Mouse (Mus musculus) right cerebral cortex, postnatal 14 days (tissue): ENCODE measurements around the gene Ube2l3.
A peak's percentile ranks its signal among the peaks of the same experiment; 100 is the strongest.
"Not testable (repeated sequence)": the region's sequence is repeated elsewhere in the genome, so short reads cannot be mapped to it uniquely, and the experiment has no call there.

Experiments used
- DNase-seq: peaks from one replicate; pipeline ENCODE4 v3.0.0; 2022

Ube2l3 gene

DNA sequence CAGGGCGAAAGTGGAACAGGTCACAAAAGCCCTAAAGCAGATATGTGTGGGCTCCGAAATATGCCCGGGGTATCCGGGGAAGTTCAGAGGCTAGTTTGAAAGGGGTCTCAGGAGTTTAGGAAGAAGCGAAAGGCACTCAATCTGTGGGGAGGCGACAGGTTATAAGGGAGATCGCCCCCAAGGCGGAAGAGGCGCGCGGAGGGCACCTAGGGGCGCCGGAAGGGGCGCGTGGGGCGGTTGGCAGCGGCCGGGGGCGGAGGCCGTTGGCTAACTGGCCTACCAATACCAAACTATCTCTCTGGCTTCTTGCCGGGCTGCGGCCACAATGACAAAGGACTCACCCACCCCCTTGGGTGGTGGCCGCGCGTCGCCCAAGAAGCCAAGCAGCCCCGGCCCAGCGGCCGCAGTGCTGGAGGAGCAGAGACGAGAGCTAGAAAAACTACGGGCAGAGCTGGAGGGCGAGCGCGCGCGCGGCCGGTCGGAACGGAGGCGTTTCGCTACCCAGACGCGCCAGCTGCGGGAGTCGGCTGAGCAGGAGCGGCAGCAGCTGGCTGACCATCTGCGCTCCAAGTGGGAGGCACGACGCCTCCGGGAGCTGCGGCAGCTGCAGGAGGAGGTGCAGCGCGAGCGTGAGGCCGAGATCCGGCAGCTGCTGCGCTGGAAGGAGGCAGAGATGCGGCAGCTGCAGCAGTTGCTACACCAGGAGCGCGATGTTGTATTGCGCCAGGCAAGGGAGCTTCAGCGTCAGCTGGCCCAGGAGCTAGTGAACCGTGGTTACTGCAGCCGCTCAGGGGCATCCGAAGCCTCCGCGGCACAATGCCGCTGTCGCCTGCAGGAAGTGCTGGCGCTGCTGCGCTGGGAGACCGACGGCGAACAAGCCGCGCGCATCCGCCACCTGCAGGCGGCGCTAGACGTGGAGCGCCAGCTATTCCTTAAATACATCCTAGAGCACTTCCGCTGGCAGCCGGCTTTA, 6.2 kb upstream of the Ube2l3 start, which contains the start of gene Rimbp3:
Gene Rimbp3 (plus strand): TSS at position 215 of the 973 bp plus-strand sequence.
- DNase-seq, result peak; percentile 87

DNA sequence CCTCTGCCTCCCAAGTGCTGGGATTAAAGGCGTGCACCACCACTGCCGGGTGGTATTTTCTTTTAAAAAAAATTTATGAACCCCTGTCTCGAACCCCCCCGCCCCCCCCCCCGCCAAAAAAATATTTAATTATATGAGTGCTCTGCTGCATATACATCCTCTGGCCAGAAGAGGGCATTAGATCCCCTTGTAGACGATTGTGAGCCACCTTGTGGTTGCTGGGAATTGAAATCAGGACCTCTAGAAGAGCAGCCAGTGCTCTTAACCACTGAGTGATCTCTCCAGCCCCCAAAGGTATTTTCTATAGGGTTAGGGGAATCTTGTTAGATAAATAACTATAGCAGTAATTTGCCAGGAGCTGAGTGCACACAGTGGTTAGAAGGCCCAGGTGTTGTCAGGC, 2.5 kb upstream of the Ube2l3 start:
- no peak for DNase-seq

DNA sequence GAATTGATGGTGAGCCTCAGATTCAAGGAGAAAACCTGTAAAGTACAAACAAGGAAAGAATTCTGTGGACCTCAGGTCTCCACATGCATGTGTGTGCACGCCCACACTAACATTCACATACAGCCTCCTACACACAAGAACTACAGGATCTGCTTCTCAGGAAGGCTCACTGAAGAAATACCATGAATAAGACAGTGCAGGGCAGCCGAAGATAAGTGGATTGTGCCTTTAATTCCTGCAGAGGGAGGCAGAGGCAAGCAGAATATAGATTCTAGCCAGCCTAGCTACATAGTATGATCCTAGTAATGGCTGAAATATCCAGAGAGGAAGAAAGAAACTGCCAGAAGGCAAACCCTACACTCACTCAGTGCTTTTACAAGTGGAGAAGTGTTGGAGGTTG, 472 bp downstream of the Ube2l3 start:
- DNase-seq, result no peak

DNA sequence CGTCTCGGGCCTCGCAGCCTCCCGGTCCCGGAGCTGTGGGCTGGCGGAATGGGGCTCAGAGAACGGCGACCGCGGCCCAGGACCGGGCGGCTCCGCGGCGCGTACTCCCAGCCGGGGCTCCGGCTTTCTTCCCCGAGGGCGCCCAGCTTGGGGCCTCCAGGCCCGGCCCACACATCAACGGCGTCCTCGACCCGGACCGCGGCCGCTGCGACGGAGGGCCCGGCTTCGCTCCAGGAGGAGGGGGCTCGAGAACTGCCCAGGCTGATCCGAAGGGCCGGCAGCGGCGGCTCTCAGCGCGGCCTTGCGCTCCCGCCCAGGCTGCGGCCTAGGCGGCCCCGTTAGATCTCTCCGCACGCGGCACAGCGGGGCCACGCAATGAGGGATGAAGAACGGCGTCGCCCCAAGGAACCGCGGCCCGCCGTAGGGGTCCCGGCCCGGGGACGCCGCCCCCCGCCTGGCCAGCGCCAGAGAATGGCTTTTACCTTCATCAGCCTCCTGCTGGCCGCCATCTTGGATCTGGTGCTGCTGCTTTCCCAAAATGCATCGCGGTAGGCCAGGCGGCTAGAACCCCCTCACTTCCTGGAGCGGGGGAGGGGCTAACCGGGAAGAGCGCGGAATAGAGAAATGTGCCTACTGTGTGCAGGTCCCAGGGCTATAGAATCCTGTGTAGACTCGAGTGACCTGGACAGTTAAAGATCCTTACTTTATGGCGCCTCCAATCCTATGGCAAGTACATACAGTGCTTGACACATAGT, 1.3 kb downstream of the Ube2l3 start:
- peak; percentile 80 for DNase-seq

DNA sequence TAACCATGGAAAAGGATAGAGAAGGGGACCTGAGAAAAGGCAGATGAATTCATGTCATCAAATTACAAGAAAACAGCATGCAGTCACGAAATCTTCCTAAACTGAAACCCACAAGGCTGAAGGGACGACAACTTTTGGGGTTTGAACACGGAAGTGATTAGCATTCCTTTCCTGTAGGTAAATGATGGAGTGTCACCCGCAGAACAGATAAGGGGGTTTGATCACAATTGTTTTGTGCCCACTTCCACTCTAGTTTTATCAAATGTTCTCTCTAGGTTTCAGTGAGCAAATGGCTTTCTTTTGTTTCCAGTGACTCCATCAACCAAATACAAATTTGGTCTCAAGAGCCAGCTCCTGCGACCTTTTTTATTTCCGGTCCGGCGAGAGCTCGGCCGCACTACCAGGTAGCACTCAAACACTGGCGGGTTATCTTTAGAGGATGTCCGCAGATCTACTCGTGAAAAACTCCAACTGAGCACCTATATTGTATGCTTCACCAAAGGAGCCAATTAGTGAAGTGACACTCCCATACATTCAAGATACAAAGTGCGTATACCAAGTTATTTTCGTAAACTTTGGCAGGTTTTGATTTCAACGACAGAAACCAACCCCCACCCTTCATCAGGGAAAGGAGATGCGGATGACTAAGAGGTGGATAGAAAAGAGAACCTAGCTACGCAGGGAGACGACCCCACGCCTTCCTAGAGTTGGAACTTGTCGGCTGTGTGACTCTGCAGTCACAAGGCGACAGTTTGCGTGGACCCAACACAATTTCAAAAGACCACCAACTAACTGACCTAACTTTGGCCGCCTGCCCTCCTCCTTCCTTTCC, 2.1 kb downstream of the Ube2l3 start:
- no peak for DNase-seq

DNA sequence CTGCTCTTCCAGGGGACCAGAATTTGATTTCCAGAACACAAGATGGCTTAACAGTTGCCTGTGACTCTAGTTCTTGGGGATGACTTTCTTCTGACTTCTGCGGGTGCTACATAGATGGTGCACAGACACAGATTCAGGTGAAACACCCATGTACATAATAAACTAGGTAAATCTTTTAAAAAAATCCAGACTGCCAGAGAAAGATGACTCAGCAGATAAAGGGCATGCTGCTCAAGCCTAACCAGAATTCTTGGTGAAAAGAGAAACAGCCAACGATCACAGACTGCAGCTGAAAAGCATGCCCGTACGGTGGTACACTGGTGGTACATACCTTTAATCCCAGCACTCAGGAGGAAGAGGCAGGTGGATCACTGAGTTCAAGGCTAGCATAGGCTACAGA, 8.6 kb downstream of the Ube2l3 start:
- no peak for DNase-seq

DNA sequence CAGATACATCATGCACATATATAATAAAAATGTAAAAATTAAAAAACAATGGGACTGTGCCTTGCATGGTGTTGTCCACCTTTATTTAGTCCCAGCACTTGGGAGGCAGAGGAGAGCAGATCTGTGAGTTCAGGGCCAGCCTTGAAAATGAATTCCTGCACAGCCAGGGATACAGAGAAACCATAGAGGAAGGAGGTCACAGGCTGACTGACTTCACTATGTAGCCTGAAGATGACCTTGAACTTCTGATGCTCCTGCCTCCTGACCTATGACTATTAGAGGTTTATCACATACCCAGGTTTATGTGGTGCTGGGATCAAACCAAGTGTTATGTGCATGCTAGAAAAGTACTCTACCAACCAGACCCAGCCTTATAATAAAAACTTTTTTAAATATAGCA, 17.0 kb downstream of the Ube2l3 start:
- DNase-seq, result no peak

DNA sequence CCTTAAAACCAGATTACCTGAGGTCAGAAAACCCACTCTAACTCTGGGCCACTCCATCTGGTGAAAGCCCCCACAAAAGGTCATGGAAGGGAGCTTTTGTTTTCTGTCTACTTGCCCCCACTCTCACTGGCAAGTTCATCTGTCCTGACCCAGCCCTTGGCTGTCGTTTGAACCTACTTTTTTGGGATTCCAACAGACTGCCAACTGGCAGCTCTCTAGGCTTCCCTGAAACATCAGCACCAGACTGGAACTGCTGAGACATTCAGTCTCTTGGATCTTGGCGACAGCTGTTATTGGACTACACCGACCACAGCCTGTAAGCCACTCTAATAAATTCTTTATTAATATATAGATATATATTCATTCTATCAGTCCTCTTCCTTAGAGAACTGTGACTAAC, 19.4 kb downstream of the Ube2l3 start:
- no peak for DNase-seq

DNA sequence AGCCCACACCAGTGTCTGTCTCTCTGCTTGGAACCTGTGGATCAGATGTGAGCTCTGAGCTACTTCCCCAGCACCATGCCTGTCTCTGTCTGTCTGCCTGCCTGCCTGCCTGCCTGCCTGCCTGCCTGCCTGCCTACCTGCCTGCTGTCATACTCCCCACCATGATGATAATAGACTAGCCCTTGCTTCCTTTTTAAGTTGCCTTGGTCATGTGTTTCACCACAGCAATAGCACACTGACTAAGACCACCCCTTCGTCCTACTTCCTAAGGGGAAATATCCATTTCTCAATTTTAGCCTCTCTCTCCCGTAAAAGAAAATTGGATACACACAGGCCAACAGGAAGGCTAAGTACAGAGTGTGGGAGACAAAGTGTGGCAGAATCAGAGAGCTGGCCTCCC, 20.3 kb downstream of the Ube2l3 start:
- no peak for DNase-seq

DNA sequence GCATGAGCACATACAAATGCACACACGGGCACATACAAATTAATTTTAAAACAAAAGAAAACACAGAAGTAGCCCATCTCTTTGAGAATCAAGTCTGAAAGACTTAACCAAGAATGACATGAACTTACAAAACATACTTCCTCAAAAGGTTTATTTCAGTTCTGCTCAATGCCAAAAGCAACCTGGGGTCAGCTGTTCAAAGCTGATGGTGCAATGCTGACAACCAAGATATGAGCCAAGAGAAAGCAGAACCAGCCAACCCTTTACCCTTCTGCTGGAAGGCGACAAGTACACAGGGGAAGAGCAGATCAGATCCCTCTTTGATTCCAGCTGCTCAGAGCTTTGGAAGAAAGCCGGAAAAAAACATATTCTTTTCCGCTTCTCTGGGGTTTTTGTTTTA, 21.1 kb downstream of the Ube2l3 start:
- no peak for DNase-seq

DNA sequence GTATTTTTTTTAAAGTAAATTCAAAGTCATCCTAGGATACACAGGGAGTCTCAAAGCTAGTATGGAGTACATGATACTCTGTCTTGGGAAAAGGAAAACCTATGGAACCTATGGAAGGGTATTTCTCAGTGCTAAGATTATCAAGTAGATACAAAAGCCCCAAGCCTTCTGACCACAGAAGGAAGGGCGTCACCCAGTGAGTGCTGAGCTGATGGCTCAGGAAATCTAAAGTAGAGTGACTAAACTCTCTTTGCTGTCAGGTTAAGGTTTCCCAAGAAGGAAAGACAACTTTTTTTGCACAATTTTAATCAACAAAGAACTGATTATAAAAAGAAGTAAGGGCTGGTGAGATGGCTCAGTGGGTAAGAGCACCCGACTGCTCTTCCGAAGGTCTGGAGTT, 22.7 kb downstream of the Ube2l3 start:
- DNase-seq, result no peak

DNA sequence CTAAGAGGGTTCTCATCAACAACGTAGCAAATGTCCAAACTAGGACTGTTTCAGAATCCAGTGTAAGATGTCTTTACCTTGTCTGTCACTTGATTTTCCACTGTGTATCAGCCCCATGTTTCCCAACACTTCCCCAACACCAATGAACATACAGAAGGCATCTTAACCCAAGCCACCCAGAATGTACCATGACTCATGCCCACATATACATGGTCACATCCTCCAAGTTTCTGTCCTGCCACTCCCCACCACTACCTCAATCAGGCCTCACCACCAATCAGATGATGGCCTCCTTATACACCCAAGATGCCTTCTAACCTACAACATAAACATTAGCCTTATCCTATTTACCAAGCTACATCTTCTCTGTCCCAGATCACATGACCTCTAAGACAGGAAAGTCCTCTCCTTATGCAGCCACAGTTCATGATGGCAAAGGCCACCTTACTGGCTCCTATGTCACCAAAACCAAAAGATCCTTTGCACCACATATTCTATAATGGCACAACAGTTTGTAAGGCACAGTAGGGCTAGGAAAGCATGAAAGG, 24.8 kb downstream of the Ube2l3 start:
- DNase-seq, result no peak

DNA sequence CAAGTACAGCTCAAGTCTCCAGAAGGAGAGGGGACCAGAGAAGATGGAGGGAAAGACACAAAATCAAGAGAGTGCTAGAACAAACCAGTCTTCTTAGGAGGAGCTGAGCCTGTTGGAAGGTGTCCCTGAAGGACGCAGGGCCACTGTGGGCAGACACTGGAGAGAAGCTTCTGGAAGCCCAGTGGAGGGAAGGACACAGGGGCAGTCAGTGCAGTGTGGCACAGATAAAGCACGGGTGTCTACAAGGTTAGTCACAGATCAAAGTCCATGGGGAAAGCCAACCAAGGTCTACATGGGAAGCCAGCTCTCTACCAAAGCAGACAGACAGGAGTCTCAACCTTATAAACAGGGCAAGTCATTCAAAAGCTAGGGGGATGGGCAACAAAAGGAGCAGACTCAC, 26.7 kb downstream of the Ube2l3 start:
- DNase-seq, result no peak

DNA sequence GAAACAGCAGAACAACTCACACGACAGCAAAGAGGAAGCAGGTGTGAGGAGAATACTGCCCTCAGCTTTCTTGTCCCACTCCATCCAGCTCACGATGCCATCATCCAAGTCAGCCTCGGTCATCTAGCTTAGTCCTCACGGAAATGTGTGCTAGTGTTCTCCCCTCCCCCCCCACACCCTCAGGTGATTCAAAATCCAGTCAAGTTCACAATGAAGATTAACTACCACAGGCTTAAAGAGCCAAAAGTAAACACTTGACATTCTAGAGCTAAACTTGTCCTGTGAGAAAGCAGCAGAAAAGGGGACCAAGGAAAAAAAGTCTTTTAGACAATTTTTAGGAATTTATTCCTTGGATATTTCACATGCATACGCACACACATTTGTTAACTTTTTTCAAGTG, 34.4 kb downstream of the Ube2l3 start:
- no peak for DNase-seq

DNA sequence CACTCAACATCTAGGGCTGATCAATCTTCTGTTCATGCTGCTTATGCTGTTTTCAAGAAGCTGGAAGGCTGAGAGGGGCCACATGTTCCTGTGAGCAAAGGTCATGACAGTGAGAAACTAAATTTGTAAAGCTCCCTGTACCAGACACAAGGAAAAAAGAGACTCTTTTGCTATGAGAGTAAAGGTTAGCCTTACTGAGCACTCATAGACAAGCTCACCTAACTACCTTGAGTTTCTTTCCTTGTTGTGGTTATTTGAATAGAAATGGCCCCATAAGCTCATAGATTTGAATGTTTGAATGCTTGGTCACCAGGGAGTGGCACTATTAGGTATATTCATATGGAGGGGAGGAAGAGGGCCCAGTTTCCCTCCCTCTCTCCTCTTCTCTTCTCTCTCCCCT, 35.3 kb downstream of the Ube2l3 start:
- no peak for DNase-seq

DNA sequence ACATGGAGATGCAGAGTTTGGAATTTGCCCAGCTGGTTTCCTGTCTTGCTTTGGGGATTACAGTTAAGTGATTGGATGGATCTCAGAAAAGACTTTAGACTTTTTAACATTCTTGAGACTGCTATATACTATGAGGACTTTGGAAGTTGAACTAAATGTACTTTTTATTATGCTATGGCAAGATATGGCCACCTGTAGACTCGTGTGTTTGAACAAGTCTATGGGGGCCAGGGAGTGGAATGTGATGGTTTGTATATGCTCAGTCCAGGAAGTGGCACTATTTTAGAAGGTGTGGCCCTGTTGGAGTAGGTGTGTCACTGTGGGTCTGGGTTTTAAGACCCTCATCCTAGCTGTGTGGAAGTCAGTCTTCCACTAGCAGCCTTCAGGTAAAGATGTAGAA, 37.0 kb downstream of the Ube2l3 start:
- not testable (repeated sequence) for DNase-seq

DNA sequence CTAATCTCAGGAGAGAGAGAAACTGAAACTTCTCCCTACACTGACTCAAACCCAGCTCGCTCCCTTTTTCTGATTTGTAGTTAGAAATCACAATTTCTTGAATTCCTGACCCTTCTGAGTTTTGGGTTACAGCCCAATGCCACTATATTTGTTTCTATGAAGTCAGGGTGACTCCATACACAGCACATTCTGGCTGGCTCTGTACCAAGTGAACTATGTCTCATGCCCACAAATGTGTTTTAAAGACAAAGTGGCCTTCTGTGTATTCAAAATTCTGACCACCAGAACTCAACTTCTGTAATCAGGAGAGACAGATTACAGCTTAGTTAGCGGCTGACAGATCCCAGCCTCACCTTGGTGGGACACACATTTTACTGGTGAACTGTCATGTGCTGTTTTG, 48.1 kb downstream of the Ube2l3 start:
- no peak for DNase-seq

DNA sequence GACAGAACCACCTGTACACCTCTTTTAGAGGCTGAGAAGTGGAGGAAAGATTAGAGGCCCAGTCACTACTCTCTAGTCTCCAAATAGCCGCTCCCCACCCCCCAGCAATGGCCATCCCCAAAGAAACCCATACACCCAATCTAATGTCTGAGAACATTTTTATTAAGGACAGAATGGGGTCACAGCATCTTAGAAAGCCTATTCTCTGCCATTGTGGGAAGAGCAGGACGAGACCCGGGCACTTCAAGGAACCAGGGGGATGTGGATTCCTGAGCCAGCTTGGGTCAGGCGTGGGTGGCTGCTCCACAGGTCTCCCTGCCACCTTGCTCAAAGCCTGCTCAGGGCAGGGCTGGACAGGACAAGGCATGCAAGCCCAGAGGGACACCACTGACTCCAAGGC, 50.6 kb downstream of the Ube2l3 start:
- no peak for DNase-seq

DNA sequence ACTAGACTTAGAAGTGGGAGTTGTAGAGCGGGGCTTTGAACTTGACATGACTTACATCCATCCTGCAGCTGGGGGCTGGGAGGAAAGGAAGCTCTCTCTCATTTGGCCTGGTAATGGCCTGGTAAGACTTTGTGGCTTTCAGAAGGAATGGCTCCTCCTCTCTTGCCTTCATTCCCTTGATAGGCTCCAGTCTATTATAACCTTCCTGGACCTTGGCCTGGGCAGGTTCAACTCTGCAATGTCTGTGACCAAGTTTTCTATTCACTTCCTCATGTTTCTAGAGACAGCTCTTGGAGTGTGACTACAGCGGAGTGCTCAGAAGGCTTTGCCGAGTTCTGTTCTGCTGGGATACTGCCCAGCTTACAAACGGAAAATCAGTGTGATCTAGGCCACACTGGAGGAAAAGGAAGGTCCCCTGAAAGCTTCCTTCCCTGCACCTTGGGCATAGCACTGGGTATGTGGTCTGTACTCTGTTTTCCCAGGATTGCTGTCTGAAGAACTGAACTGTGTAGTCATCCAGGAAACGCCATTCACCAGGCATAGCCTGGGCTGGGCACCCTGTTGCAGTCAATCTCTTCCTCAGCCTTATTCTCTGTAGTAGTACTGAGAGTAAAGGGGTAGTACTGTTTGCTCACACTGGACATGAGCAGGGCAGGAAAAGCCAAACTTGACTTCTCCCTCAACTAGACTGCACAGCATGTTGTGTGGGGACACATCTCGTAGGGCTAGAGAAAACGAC, 51.8 kb downstream of the Ube2l3 start:
- DNase-seq, result no peak

DNA sequence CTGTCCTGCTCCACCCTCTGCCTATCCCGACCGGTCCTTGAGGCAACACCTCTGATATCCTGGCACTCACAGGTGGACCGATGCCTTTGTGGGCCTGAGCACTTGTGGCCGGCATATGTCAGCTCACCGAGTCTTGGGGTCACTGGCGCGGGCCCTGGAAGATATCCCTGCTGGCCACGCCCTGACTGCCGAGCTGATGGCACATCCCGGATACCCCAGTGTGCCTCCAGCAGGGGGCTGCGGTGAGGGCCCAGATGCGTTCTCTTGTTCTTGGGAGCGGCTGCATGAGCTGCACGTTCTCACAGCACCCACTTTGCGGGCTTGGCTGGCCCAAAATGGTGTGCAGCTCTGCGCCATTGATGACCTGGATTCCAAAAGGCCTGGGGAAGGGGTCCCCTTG, 54.4 kb downstream of the Ube2l3 start:
- peak; percentile 33 for DNase-seq

DNA sequence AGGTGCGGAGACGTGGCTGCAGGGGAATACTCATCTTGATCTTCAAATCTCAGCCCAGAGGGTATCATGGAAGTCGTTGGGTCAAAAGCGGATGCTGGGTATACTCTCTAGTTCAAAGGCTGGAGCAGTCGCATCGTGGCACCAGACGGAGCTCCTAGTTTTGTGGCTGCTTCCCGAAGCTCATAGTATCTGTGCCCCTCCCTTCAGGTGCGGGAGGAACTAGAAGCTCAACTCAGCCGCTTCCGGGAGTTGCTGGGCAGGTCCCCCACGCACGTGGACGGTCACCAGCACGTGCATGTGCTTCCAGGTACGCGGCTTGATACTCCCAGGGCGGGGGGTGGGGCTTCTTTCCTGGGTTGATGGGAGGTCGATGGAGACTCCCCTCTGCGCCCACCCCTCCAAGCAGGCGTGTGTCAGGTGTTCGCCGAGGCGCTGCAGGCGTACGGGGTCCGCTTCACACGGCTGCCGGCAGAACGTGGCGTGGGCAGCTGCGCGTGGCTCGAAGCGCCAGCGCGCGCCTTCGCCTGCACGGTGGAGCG, 55.0 kb downstream of the Ube2l3 start:
- peak; percentile 42 for DNase-seq

DNA sequence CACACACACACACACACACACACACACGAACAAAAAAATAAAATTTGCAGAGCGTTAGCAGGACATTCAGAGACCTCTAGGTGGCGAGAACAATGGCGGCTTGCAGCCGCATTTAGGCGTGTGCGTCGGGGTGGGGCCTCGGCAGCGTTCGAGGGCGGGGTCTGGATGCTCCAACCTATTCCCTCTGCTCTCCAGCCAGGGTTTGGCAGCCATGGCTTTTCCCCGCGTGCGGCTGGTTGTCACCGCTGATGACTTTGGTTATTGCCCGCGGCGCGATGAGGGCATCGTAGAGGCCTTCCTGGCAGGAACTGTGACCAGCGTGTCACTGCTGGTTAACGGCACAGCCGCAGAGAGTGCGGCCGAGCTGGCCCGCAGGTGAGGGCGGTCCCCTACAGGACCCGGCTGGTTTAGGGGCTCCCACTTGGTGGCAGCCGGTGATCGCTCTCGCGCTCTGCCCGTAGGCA, 55.6 kb downstream of the Ube2l3 start, which contains the start of gene Ccdc116:
Gene Ccdc116 (minus strand): TSS at position 458 of the 464 bp plus-strand sequence.
- DNase-seq, result peak; percentile 78
